Mouse (Mus musculus): ENCODE measurements around the gene Prpf31.

The Prpf31 gene

GRCm38 (mm10) chr7:3630478-3630815, 662 bp downstream of the Prpf31 start:
- peak; percentile 58 for DNase-seq

- no peak for DNase-seq
Measured at GRCm38 (mm10) chr7:3643412-3643811, 13.6 kb downstream of the Prpf31 start.

- peak; percentile 58 for DNase-seq
Measured at GRCm38 (mm10) chr7:3643843-3644242, 14.1 kb downstream of the Prpf31 start.

- DNase-seq = no peak
Measured at GRCm38 (mm10) chr7:3644348-3644671, 14.5 kb downstream of the Prpf31 start.

- DNase-seq = peak; percentile 100
Measured at GRCm38 (mm10) chr7:3644672-3645487, 15.1 kb downstream of the Prpf31 start, which contains the start of gene Cnot3. TSS of gene Cnot3 (plus strand) at chr7:3645268.

- DNase-seq = peak; percentile 69
Measured at GRCm38 (mm10) chr7:3645488-3646025, 15.8 kb downstream of the Prpf31 start.

- DNase-seq = no peak
Measured at GRCm38 (mm10) chr7:3646188-3646587, 16.4 kb downstream of the Prpf31 start.

- no peak for DNase-seq
Measured at GRCm38 (mm10) chr7:3646641-3647040, 16.9 kb downstream of the Prpf31 start.

GRCm38 (mm10) chr7:3656966-3657365, 27.2 kb downstream of the Prpf31 start:
- DNase-seq = no peak

- no peak for DNase-seq
Measured at GRCm38 (mm10) chr7:3658578-3658977, 28.8 kb downstream of the Prpf31 start.

GRCm38 (mm10) chr7:3664524-3665214, 34.9 kb downstream of the Prpf31 start:
- peak; percentile 52 for DNase-seq

- peak; percentile 98 for DNase-seq
Measured at GRCm38 (mm10) chr7:3665215-3666114, 35.7 kb downstream of the Prpf31 start, which contains the start of gene Leng1. TSS of gene Leng1 (minus strand) at chr7:3665840.

- no peak for DNase-seq
Measured at GRCm38 (mm10) chr7:3666921-3667391, 37.2 kb downstream of the Prpf31 start.

- DNase-seq = peak; percentile 85
Measured at GRCm38 (mm10) chr7:3674507-3675227, 44.9 kb downstream of the Prpf31 start.

GRCm38 (mm10) chr7:3675228-3675548, 45.4 kb downstream of the Prpf31 start:
- DNase-seq = no peak

GRCm38 (mm10) chr7:3676371-3676770, 46.6 kb downstream of the Prpf31 start:
- no peak for DNase-seq

- DNase-seq = no peak
Measured at GRCm38 (mm10) chr7:3677342-3677741, 47.6 kb downstream of the Prpf31 start, which contains the start of gene Tmc4. TSS of gene Tmc4 (minus strand) at chr7:3677553.

- no peak for DNase-seq
Measured at GRCm38 (mm10) chr7:3683908-3684550, 54.2 kb downstream of the Prpf31 start.

GRCm38 (mm10) chr7:3684698-3685097, 54.9 kb downstream of the Prpf31 start:
- DNase-seq = peak; percentile 27

GRCm38 (mm10) chr7:3685400-3686187, 55.8 kb downstream of the Prpf31 start:
- DNase-seq = peak; percentile 71

GRCm38 (mm10) chr7:3691919-3692318, 62.1 kb downstream of the Prpf31 start:
- DNase-seq = no peak
